Mouse (Mus musculus) MEL (cell line): ENCODE measurements around the gene Chrm4. TPM values are rescaled to one million over a fixed set of nuclear protein-coding genes. Genes with fewer than 3 reads are reported as not detected.
A peak's percentile ranks its signal among the peaks of the same experiment; 100 is the strongest.

Experiments used
- DNase-seq: peaks from one replicate; pipeline ENCODE4 v3.0.0; 2011; ENCODE audit warnings: low read depth, low spot score
- H3K27ac ChIP-seq: 2 replicates; pipeline ENCODE4 v1.5.1; 2012; ENCODE audit warnings: low read depth, mild to moderate bottlenecking, control low read depth, low read length, moderate library complexity; ENCODE audit not compliant: control insufficient read depth
- H3K27me3 ChIP-seq, 2 experiments: fragments of 150-350 bp in 1 of 2; sonication (generic) in 1 of 2; 2 replicates each; pipeline ENCODE4 v1.6.1; 2012; ENCODE audit warnings: low read length in 2 of 2, mild to moderate bottlenecking in 2 of 2, improper control_type of control experiment in 1 of 2, moderate library complexity in 1 of 2; ENCODE audit not compliant: insufficient read depth in 2 of 2, control insufficient read depth in 1 of 2
- H3K36me3 ChIP-seq, 2 experiments: 2 replicates each; pipeline ENCODE4 v1.6.1; 2012 to 2014; ENCODE audit warnings: low read length in 2 of 2, improper control_type of control experiment in 1 of 2, inconsistent platforms in 1 of 2, mild to moderate bottlenecking in 1 of 2; ENCODE audit not compliant: insufficient read depth in 2 of 2, control insufficient read depth in 1 of 2
- H3K4me1 ChIP-seq, 2 experiments: fragments of 150-350 bp in 1 of 2; sonication (generic) in 1 of 2; 2 replicates each; pipeline ENCODE4 v1.6.1; 2012; ENCODE audit warnings: low read length in 2 of 2, improper control_type of control experiment in 1 of 2, mild to moderate bottlenecking in 1 of 2; ENCODE audit not compliant: insufficient read depth in 2 of 2, control insufficient read depth in 1 of 2
- H3K4me3 ChIP-seq, 2 experiments: fragments of 150-350 bp in 1 of 2; sonication (generic) in 1 of 2; 2 replicates each; pipeline ENCODE4 v1.5.1; 2012; ENCODE audit warnings: low read depth in 2 of 2, low read length in 2 of 2, mild to moderate bottlenecking in 2 of 2, moderate library complexity in 2 of 2, control low read depth in 1 of 2, improper control_type of control experiment in 1 of 2; ENCODE audit not compliant: control insufficient read depth in 1 of 2, insufficient read depth in 1 of 2
- H3K79me2 ChIP-seq: 2 replicates; pipeline ENCODE4 v1.6.1; 2012; ENCODE audit warnings: mild to moderate bottlenecking, low read length, moderate library complexity; ENCODE audit not compliant: control insufficient read depth, poor library complexity, insufficient read depth
- H3K9ac ChIP-seq: 2 replicates; pipeline ENCODE4 v1.6.1; 2012; ENCODE audit warnings: low read depth, mild to moderate bottlenecking, control low read depth, low read length, moderate library complexity; ENCODE audit not compliant: control insufficient read depth, poor library complexity, severe bottlenecking
- H3K9me3 ChIP-seq: fragments of 150-350 bp; sonication (generic); replicated peaks from 2 replicates; pipeline ENCODE4 v1.6.1; 2012; ENCODE audit warnings: mild to moderate bottlenecking, low read length, improper control_type of control experiment, moderate library complexity; ENCODE audit not compliant: insufficient read depth
- BHLHE40 ChIP-seq: IDR thresholded peaks from 2 replicates; pipeline ENCODE4 v1.6.1; 2012; ENCODE audit warnings: low read depth, mild to moderate bottlenecking, inconsistent platforms, low read length, improper control_type of control experiment, borderline replicate concordance
- CTCF ChIP-seq, 3 experiments: IDR thresholded peaks in 2 of 3; conservative IDR thresholded peaks in 1 of 3; 2 replicates each; pipeline ENCODE4 v1.5.1; 2011 to 2012; ENCODE audit warnings: low read length in 3 of 3, low read depth in 2 of 3, mild to moderate bottlenecking in 2 of 3, improper control_type of control experiment in 1 of 3, inconsistent platforms in 1 of 3, mixed read lengths in 1 of 3, moderate library complexity in 1 of 3; ENCODE audit not compliant: control insufficient read depth in 1 of 3, insufficient read depth in 1 of 3, poor library complexity in 1 of 3, severe bottlenecking in 1 of 3
- ELF1 ChIP-seq: IDR thresholded peaks from 2 replicates; pipeline ENCODE4 v1.6.1; 2014; ENCODE audit warnings: low read depth, mild to moderate bottlenecking, inconsistent platforms, low read length, improper control_type of control experiment, moderate library complexity
- ETS1 ChIP-seq: IDR thresholded peaks from 2 replicates; pipeline ENCODE4 v1.6.1; 2012; ENCODE audit warnings: low read depth, mild to moderate bottlenecking, inconsistent platforms, low read length, improper control_type of control experiment, moderate library complexity
- HCFC1 ChIP-seq: IDR thresholded peaks from 2 replicates; pipeline ENCODE4 v1.6.1; 2012; ENCODE audit warnings: low read depth, mild to moderate bottlenecking, inconsistent platforms, low read length, improper control_type of control experiment, moderate library complexity
- JUND ChIP-seq: IDR thresholded peaks from 2 replicates; pipeline ENCODE4 v1.6.1; 2011; ENCODE audit warnings: low read depth, mild to moderate bottlenecking, improper control_type of control experiment, low read length
- KAT2A ChIP-seq: conservative IDR thresholded peaks from 2 replicates; pipeline ENCODE4 v1.6.1; 2012; ENCODE audit warnings: low read depth, low read length, improper control_type of control experiment, inconsistent platforms
- MAX ChIP-seq: IDR thresholded peaks from 2 replicates; pipeline ENCODE4 v1.6.1; 2011; ENCODE audit warnings: low read length, improper control_type of control experiment
- MAZ ChIP-seq: IDR thresholded peaks from 2 replicates; pipeline ENCODE4 v1.6.1; 2012; ENCODE audit warnings: low read depth, mild to moderate bottlenecking, inconsistent platforms, low read length, improper control_type of control experiment
- MXI1 ChIP-seq: IDR thresholded peaks from 2 replicates; pipeline ENCODE4 v1.6.1; 2011; ENCODE audit warnings: mild to moderate bottlenecking, low read depth, low read length, improper control_type of control experiment
- MYB ChIP-seq: IDR thresholded peaks from 2 replicates; pipeline ENCODE4 v1.6.1; 2011; ENCODE audit warnings: mild to moderate bottlenecking, low read depth, low read length, improper control_type of control experiment
- MYC ChIP-seq: IDR thresholded peaks from 2 replicates; pipeline ENCODE4 v1.6.1; 2011; ENCODE audit warnings: low read depth, mild to moderate bottlenecking, low read length, improper control_type of control experiment, moderate library complexity
- NELFE ChIP-seq: IDR thresholded peaks from 2 replicates; pipeline ENCODE4 v1.6.1; 2011; ENCODE audit warnings: low read depth, low read length, improper control_type of control experiment
- POLR2AphosphoS5 ChIP-seq: IDR thresholded peaks from 2 replicates; pipeline ENCODE4 v1.6.1; 2012; ENCODE audit warnings: low read depth, borderline replicate concordance, mild to moderate bottlenecking, inconsistent platforms, low read length, moderate library complexity, mixed read lengths
- SIN3A ChIP-seq: IDR thresholded peaks from 2 replicates; pipeline ENCODE4 v1.6.1; 2012; ENCODE audit warnings: low read length, improper control_type of control experiment, inconsistent platforms
- SMC3 ChIP-seq: IDR thresholded peaks from 2 replicates; pipeline ENCODE4 v1.6.1; 2011; ENCODE audit warnings: low read depth, low read length, improper control_type of control experiment
- TAL1 ChIP-seq: IDR thresholded peaks from 2 replicates; pipeline ENCODE4 v1.6.1; 2012; ENCODE audit warnings: mild to moderate bottlenecking, inconsistent platforms, low read length, moderate library complexity, mixed read lengths
- USF1 ChIP-seq: IDR thresholded peaks from 2 replicates; pipeline ENCODE4 v1.6.1; 2014; ENCODE audit warnings: low read depth, mild to moderate bottlenecking, inconsistent platforms, low read length, improper control_type of control experiment, moderate library complexity
- ZC3H11A ChIP-seq: IDR thresholded peaks from 2 replicates; pipeline ENCODE4 v1.6.1; 2012; ENCODE audit warnings: low read depth, mild to moderate bottlenecking, inconsistent platforms, low read length, improper control_type of control experiment
- ZKSCAN1 ChIP-seq: IDR thresholded peaks from 2 replicates; pipeline ENCODE4 v1.6.1; 2012; ENCODE audit warnings: low read depth, mild to moderate bottlenecking, inconsistent platforms, low read length, improper control_type of control experiment, moderate library complexity
- ZMIZ1 ChIP-seq: IDR thresholded peaks from 2 replicates; pipeline ENCODE4 v1.6.1; 2012; ENCODE audit warnings: low read depth, mild to moderate bottlenecking, inconsistent platforms, low read length, improper control_type of control experiment, moderate library complexity
- ZNF384 ChIP-seq: IDR thresholded peaks from 2 replicates; pipeline ENCODE4 v1.6.1; 2012; ENCODE audit warnings: low read depth, mild to moderate bottlenecking, inconsistent platforms, low read length, improper control_type of control experiment
- polyA plus RNA-seq, 2 experiments: library from polyadenylated mRNA; stranded (reverse) in 1 of 2; unstranded in 1 of 2; fragments of >175 nt in 1 of 2; fragments of >200 nt in 1 of 2; gene quantifications; 2 replicates each; pipeline versions ENCODE4 v1.2.1 to v1.2.4; 2012; ENCODE audit warnings: low replicate concordance in 2 of 2, low read depth in 1 of 2; ENCODE audit not compliant: insufficient read length in 2 of 2, insufficient read depth in 1 of 2, missing spikeins in 1 of 2
- total RNA-seq: library from RNA; depleted of rRNA; stranded (reverse); fragments of 300-350 nt; gene quantifications from 2 replicates; pipeline ENCODE4 v1.2.3, GENCODE M21; 2012

Chrm4 gene
- total and polyA plus RNA-seq, 3 experiments: 21.5 to 29.0 TPM; not detected in 1

GRCm38 (mm10) chr2:91916346-91916977 is 10.6 kb upstream of the Chrm4 start (continued):
- no peak for TF ChIP-seq ZNF384
- TF ChIP-seq MYC: 0 out of 2 replicates have a peak, but pooled peaks have one; percentile 51
- no peak for TF ChIP-seq POLR2AphosphoS5
- TF ChIP-seq SIN3A: peak; percentile 93
- TF ChIP-seq MXI1: peak; percentile 76
- 0 out of 2 replicates have a peak, but pooled peaks have one; percentile 24 for TF ChIP-seq MAX
- TF ChIP-seq NELFE: peak; percentile 11; the same call in 1 of the 2 replicates
- peak; percentile 84 for TF ChIP-seq MYB
- TF ChIP-seq JUND: 0 out of 2 replicates have a peak, but pooled peaks have one; percentile 10
- TF ChIP-seq SMC3: no peak
- peak; percentile 17; the same call in 1 of the 2 replicates for TF ChIP-seq MAZ
- TF ChIP-seq KAT2A: no peak

DNA sequence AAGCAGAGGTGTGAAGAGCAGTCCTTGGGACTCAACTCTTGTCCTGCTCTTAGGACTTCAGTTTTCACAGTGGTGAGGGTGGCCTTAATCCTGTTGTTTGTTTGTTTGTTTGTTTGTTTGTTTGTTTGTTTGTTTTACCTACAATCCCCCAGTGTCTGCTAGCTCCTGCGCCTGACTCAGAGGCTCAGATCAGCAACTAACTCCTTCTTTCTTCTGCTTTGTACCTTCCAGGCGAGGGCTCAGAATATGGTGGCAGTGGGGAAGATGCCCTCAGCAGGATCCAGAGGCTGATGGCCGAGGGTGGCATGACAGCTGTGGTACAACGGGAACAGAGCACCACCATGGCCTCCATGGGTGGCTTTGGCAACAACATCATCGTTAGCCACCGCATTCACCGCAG is 10.0 kb upstream of the Chrm4 start:
- Histone ChIP-seq H3K36me3 (peaks cover 4 to 49% of the 10 kb centered on the region in 2 experiments), H3K27me3 (no peaks in the 10 kb centered on the region), H3K9me3 (no peaks in the 10 kb centered on the region), H3K4me3 (no peak overlapping the region), H3K4me1 (peaks cover 42 to 58% of the 10 kb centered on the region in 2 experiments), H3K27ac (peak overlapping the region; percentile 72), H3K79me2 (peaks cover 2% of the 10 kb centered on the region), H3K9ac (no peak overlapping the region; the same call in 1 of the 2 replicates)
- DNase-seq: no peak
- no peak for TF ChIP-seq CTCF (IDR thresholded peaks at IDR 0.05 in 2 of 3, conservative IDR thresholded peaks at IDR 0.05 in 1 of 3; ENCODE audit: control insufficient read depth in 1 of 3, insufficient read depth in 1 of 3, low read depth in 2 of 3, low read length in 3 of 3, poor library complexity in 1 of 3, severe bottlenecking in 1 of 3)
- no peak for TF ChIP-seq ZC3H11A
- no peak for TF ChIP-seq ELF1
- TF ChIP-seq KAT2A: no peak
- no peak for TF ChIP-seq ZKSCAN1
- no peak for TF ChIP-seq BHLHE40
- TF ChIP-seq TAL1: no peak

GRCm38 (mm10) chr2:91920130-91920529 is 6.9 kb upstream of the Chrm4 start:
- peaks cover 26% of the 10 kb centered on the region for H3K79me2 ChIP-seq
- H3K27me3 ChIP-seq: no peaks in the 10 kb centered on the region
- H3K4me1 ChIP-seq: peaks cover 21 to 39% of the 10 kb centered on the region in 2 experiments
- no peak overlapping the region for H3K9ac ChIP-seq
- H3K4me3 ChIP-seq: no peak overlapping the region
- no peak for DNase-seq
- H3K27ac ChIP-seq: no peak overlapping the region
- peaks cover 0 to 27% of the 10 kb centered on the region in 2 experiments; a peak in 2 of 4 replicates for H3K36me3 ChIP-seq
- TF ChIP-seq HCFC1: no peak
- peak; percentile 23; the same call in 1 of the 2 replicates for TF ChIP-seq ETS1
- TF ChIP-seq ELF1: no peak
- TF ChIP-seq ZMIZ1: 0 out of 2 replicates have a peak, but pooled peaks have one; percentile 46
- 0 out of 2 replicates have a peak, but pooled peaks have one; percentile 31 for TF ChIP-seq SIN3A
- peak; percentile 27; the same call in 1 of the 2 replicates for TF ChIP-seq MXI1
- TF ChIP-seq MAZ: no peak
- peak; percentile 52 for TF ChIP-seq USF1
- 0 out of 2 replicates have a peak, but pooled peaks have one; percentile 18 for TF ChIP-seq MAX
- no peaks in the 10 kb centered on the region for H3K9me3 ChIP-seq
